Mouse (Mus musculus): ENCODE results near the gene Adamtsl1.

The Adamtsl1 gene

DNA sequence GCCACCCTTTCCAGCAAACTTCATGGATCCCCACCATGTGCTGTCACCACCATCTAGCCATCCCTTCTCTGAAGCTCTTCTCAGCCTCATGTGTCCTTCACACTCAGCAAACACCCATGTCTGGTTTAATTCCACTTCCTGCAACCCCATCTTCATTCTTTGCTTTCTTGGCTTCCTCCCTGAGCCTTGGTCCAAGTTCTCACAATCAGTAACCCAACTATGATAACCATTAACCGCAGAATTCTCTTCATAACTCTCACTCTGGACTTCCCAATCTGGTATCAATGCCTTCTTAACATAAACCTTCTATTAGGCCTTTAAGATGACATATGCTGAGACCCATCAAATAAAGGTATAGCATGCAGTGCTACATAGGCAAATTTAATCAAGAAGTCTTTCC, 815.5 kb downstream of the Adamtsl1 start:
- no peak for DNase-seq

DNA sequence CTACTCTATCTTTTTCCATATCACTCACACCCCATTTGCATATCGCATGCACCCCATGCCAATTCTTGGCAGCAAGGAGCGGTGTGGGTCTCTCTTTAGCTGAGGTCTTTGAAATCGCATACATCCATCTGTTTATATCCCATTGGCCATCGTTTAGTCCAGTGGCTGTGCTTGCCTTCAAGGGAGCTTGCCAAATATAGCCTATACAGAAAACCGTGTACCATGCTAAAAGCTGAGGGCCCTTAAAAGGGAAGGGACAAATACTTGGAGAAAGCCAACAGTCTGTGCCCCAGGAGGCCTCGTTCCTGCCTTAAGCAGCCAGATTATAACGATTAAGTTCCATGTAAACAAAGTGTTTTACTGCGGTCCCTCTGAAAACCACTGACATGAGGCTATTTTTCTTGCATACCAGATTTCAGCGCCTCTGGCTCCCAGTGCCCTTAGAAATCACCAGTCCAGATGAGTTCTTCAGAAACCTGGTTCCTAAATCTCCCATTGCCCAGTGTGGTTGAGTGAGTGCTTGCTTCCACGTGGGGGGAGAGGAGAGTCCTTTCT, 822.0 kb downstream of the Adamtsl1 start:
- no peak for DNase-seq

GRCm38 (mm10) chr4:86337216-86337765, 823.3 kb downstream of the Adamtsl1 start:
- DNase-seq: no peak

GRCm38 (mm10) chr4:86349341-86349740, 835.4 kb downstream of the Adamtsl1 start:
- no peak for DNase-seq

DNA sequence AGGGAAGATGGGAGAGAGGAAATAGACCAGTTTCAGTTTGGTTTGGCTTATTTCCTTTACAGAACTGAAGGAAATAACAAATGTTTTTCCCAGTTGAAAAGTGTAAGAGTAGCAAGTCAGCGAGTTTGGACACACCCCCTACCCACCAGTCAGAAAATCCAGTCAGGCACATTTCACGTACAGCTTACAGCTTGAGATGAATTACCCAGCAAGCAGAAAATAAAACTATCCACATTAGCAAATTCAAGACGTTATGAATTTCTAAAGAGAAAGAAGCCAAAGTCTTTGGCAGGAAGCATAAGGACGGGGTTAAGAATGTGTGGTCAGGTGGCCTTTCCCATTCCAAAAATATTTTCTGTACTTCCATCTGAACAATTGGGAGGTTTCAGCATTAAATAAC, 838.1 kb downstream of the Adamtsl1 start:
- no peak for DNase-seq

DNA sequence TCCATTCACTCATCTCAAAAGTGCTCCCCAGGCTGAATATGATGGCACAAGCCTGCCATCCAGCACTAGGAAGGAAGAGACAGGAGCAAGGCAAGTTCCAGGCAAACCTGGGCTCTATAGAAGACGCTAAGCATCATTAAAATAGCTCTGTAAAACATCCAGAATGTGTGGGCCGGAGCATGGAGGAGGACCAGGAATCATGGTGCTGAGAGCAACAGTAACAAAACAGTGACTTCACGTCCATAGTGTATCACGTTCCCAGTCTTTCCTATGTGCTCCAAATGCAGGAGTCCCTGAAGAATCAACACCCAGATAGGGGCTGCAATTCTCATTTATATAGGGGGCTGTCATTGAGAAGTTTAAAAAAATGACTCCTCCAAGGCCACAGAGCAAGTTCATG, 839.6 kb downstream of the Adamtsl1 start:
- DNase-seq: no peak

- no peak for DNase-seq
Observed at GRCm38 (mm10) chr4:86359398-86359797, 845.4 kb downstream of the Adamtsl1 start.

GRCm38 (mm10) chr4:86369055-86369454, 855.1 kb downstream of the Adamtsl1 start:
- DNase-seq: no peak

GRCm38 (mm10) chr4:86373166-86373565, 859.2 kb downstream of the Adamtsl1 start:
- no peak for DNase-seq

GRCm38 (mm10) chr4:86383124-86383523, 869.2 kb downstream of the Adamtsl1 start:
- no peak for DNase-seq

DNA sequence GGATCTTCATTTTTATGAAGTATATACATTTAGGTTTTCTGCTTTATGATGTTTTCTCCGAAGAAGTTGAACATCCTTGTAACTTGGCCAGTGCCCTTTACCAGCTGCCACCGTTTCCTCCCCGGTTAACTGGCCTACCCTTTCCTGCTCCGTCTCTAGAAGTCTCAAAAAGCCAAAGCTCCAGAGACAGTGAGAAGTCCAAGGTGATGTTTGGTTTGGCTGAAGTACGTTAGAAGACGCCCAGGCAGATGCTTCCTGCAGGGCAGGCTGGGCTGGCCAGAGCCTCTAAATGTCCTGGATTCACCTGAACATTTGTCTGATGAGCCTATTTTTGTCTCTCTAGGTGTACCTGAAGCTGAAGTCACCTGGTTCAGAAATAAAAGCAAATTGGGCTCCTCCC, 871.1 kb downstream of the Adamtsl1 start:
- no peak for DNase-seq

GRCm38 (mm10) chr4:86388430-86388829, 874.5 kb downstream of the Adamtsl1 start:
- no peak for DNase-seq

DNA sequence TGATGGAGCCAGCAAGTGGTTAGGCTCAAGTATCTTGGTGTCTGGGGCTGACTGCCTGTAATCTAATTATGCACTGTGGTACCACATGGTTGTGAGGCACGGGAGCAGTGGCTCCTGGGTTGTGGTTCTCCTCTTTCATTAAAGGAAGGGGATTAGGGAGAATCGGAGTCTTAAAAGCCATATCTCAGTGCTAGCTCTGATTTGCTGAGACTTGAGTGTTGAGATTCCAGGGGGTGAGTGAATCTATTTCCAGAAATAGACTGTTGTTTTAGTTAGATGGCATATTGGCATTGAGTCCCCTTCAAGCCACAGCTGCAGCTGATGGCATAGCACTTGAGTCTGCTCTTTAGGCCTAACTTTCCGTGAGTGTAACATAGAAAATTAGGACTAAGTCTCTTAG, 877.2 kb downstream of the Adamtsl1 start:
- DNase-seq: no peak

DNA sequence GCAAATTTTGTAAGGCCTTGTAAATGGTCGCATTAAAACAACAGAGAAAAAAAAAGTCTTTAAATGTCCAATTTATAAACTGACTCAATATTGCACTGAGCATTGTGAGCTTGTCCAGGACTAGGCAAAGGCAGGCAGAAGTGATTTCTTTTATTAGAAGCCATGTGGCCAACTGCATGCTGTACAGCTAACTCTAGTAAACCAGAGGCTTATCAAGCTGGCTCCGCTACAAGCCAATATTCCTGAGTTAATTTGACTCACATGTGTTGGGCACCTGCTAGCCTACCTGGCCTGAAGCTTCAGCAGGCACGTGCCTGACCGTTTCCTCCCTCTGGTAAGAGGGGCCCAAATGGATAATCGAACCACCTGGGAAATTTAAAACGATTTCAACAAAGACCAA, 881.7 kb downstream of the Adamtsl1 start:
- no peak for DNase-seq

GRCm38 (mm10) chr4:86396672-86397288, 882.8 kb downstream of the Adamtsl1 start:
- no peak for DNase-seq

DNA sequence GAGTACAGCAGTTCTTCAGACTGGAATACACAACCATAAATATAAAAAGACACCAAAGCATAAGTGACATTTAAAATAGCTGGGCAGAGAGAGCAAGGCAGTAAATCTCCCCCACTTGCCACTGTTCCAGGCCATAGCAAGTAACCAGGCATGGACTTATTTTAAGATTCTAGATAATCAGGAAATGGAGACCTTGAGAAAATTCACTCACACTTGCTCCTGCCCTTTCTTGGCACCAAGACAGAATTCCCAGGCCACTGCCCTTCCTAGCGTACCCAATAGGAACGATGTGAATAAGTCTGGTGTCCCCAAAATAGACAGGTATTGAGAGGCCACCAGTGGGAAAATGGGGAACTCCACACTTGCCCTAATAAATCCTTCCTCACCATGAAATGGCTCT, 883.5 kb downstream of the Adamtsl1 start:
- no peak for DNase-seq

DNA sequence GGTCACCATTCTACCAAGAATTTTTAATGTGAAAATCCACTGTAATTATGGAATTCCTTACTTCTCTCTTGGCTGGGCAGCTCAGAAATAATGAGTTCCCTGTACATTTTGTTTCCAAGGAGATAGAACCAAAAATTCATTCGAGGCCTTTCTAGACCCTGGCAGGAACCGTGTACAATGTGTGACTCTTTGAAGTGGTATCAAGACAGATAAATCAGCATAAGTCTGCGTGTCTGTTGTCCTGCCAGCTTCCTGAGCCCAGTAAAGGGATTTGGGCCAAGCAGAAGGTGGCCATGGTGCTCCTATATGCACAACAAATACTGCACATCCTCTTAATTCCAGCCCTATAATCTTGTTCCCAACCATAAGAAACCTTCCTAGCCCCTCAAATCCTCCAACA, 887.1 kb downstream of the Adamtsl1 start:
- DNase-seq: no peak

DNA sequence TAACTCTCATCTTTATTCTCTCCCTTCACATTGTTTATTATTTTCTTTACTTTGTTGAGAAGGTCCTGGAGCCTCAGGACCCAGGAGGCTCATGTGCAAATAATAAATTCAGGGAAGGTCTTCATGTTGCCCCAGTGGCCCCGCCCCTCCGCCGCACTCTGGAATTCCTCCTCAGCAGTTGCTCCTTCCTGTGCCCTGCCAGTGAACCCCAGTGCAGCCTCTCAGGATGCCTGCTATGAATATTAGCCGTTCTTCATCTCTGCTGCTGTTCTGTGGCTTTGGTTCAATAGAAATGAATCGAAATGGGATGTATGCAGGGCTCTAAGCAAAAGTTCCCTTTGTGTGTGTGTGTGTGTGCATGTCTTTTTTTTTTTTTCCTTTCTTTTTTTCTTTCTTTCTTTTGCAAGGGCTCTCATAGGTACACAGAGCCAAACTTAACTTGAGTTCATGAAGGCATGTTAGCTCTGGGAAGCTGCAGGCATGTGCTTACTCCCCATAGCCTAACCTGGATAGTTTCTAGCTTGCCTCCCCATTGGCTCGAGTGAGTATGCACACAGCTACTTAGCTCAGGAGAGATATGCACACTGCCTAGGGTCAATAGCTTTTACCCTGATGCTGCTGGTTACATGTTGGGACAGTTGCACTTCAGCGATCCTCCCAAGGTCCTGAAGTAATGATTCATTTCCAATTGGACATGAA, 892.7 kb downstream of the Adamtsl1 start:
- DNase-seq: no peak

GRCm38 (mm10) chr4:86407200-86407527, 893.2 kb downstream of the Adamtsl1 start:
- no peak for DNase-seq

DNA sequence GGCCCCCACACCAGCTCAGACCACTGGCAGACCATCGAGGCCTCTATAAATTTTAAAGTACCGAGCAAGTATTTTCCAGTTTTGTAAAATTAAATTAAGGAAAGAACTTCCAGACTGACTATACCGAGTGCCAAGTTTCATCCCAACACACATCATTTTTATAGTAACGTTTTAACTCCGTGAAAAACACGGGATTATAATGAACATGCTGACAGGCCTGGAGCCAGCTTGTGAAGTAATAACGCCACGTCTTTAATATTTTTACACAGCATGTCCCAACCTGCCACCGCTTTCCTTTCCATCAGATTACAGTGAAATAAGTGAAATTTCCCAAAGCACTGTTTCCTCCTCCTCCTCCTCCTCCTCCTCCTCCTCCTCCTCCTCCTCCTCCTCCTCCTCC, 894.4 kb downstream of the Adamtsl1 start:
- DNase-seq: no peak

DNA sequence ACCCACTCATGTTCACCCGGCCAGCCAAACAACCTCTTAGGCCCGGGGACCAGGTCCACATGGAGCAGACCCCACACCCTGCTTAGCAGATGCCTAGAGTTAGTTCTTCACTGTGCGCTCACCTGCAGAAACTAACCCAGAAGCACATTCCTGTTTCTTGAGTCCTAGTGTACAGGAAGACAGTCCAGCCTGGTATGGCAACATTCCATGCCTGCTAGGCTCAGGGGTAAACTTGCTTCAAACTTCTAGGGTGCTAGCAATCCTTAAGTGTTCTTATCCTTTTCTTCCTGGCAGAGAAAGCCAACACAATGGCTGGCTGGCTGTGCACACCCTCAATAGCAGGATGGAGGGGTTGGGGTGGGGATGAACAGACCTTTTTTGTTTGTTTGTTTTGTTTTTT, 897.0 kb downstream of the Adamtsl1 start:
- DNase-seq: no peak

GRCm38 (mm10) chr4:86413388-86413787, 899.4 kb downstream of the Adamtsl1 start:
- DNase-seq: no peak

DNA sequence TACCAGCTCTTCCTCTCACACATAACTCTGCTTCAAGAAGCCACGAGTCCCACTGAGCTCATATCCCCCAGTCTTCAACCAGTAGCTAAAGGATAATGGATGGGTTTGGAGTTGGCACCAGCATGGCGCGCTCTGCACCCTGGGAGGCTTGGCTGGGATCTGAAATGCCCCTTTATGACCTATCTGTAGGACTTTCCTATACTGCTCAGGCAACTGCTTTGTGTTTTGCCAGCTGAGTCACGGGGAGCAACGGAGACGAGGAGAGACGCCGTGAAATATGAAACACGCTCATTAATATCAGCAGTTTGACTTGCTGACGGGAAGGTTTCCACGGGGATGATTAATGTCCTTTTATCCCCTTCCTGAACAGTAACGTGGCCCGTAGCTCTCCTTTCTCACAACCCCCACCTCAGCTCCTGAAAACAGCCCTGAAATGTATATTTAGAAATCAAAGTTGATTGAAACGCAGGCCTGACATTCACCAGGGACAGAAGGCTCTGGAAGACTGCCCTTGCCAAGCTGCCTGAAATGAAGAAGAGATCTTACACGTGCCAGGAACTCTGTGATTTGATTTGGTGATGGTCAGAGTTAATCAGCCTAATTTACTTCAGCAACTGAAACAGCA, 902.5 kb downstream of the Adamtsl1 start:
- DNase-seq: no peak

DNA sequence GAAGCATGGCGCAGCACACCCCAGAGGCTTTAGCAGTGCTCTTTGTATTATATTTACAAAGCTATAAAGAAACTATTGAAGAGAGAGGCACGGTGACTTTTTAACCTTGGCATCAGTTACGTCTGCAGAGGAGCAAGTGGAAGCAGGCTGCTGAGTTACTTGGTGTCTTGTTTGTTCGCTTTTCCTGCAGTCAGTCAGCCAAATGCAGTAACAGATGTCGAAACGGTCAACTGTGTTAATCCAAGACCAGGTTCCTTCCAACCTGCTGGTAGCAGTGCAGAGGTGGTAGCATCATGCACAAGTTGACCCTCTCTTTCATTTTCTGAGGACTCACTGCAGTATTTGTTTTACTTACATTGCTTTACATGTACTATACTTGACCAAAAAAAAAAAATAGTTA, 908.6 kb downstream of the Adamtsl1 start:
- no peak for DNase-seq

All from right cerebral cortex, postnatal 25 days (tissue).